Mouse (Mus musculus) forebrain, embryonic 11.5 days (tissue): Measurements from ENCODE around the gene Rev1. TPM values are rescaled to one million over a fixed set of nuclear protein-coding genes. Genes with fewer than 3 reads are reported as not detected.

Source experiments
- ATAC-seq: fragments of 200-750 bp; cut with Nextera tagmentation; replicated peaks from 2 replicates; pipeline ENCODE4 v1.8.0; 2017; ENCODE audit warnings: moderate TSS enrichment; ENCODE audit not compliant: low FRiP score
- DNase-seq: peaks from one replicate; pipeline ENCODE4 v3.0.0-alpha.2; 2017; ENCODE audit warnings: low spot score
- H3K27ac ChIP-seq: fragments of 300-500 bp; sonication (generic); 2 replicates; pipeline ENCODE4 v1.5.1; 2014; ENCODE audit warnings: low read depth, low read length
- H3K27me3 ChIP-seq: fragments of 300-500 bp; sonication (generic); 2 replicates; pipeline ENCODE4 v1.6.1; 2014; ENCODE audit warnings: mild to moderate bottlenecking, low read length, mixed read lengths; ENCODE audit not compliant: control insufficient read depth, insufficient read depth
- H3K36me3 ChIP-seq: fragments of 300-500 bp; sonication (generic); 2 replicates; pipeline ENCODE4 v1.6.1; 2014; ENCODE audit warnings: mild to moderate bottlenecking, low read length, moderate library complexity, mixed read lengths; ENCODE audit not compliant: control insufficient read depth, insufficient read depth
- H3K4me1 ChIP-seq: fragments of 300-500 bp; sonication (generic); replicated peaks from 2 replicates; pipeline ENCODE4 v1.6.1; 2014; ENCODE audit warnings: low read length, mixed read lengths; ENCODE audit not compliant: control insufficient read depth, insufficient read depth
- H3K4me2 ChIP-seq: fragments of 300-500 bp; sonication (generic); 2 replicates; pipeline ENCODE4 v1.6.1; 2014; ENCODE audit warnings: low read depth, mild to moderate bottlenecking, low read length, moderate library complexity, mixed read lengths; ENCODE audit not compliant: severe bottlenecking
- H3K4me3 ChIP-seq: fragments of 300-500 bp; sonication (generic); 2 replicates; pipeline ENCODE4 v1.5.1; 2014; ENCODE audit warnings: low read depth, low read length
- H3K9ac ChIP-seq: fragments of 300-500 bp; sonication (generic); 2 replicates; pipeline ENCODE4 v1.6.1; 2014; ENCODE audit warnings: low read length
- H3K9me3 ChIP-seq: fragments of 300-500 bp; sonication (generic); 2 replicates; pipeline ENCODE4 v1.6.1; 2016; ENCODE audit warnings: low read length, mixed read lengths; ENCODE audit not compliant: control insufficient read depth
- WGBS: fragments of 180-500 bp; shearing (Covaris S2); extraction: QIAGEN DNeasy Blood & Tissue Kit; methylation state at CpG from one replicate; pipeline ENCODE4 v1.1.7; 2014; 5-methylcytosine and 5-hydroxymethylcytosine counted together
- polyA plus RNA-seq: library from polyadenylated mRNA; unstranded; fragments of >200 nt; fragmentation: Nextera tagmentation; extraction: Ambion mirVana; gene quantifications from 2 replicates; pipeline ENCODE4 v1.2.1, GENCODE M21; 2014

The Rev1 gene
- polyA plus RNA-seq, 1 experiment from 2014 or later, result 44.0 TPM

- no peak for DNase-seq
- no peaks in the 10 kb centered on the region for H3K9me3 ChIP-seq
- peaks cover 11% of the 10 kb centered on the region; the same call in 1 of the 2 replicates for H3K36me3 ChIP-seq
- H3K4me1 ChIP-seq, result no peaks in the 10 kb centered on the region
- H3K4me3 ChIP-seq, result no peak overlapping the region
- no peak for ATAC-seq
- 80% methylated on average over 4 of the region's 4 CpGs for WGBS
- no peak overlapping the region for H3K27ac ChIP-seq
- H3K27me3 ChIP-seq, result no peaks in the 10 kb centered on the region
- no peak overlapping the region for H3K4me2 ChIP-seq
- no peak overlapping the region for H3K9ac ChIP-seq
Measured at GRCm38 (mm10) chr1:38049562-38049961, 80.0 kb downstream of the Rev1 start.

GRCm38 (mm10) chr1:38048121-38048520 is 81.5 kb downstream of the Rev1 start:
- no peaks in the 10 kb centered on the region for H3K9me3 ChIP-seq
- H3K9ac ChIP-seq, result no peak overlapping the region
- ATAC-seq (no peak), DNase-seq (no peak)
- no peak overlapping the region for H3K4me2 ChIP-seq
- 85% methylated on average over 3 of the region's 3 CpGs for WGBS
- no peak overlapping the region for H3K27ac ChIP-seq
- H3K4me3 ChIP-seq, result no peak overlapping the region
- H3K36me3 ChIP-seq, result peaks cover 11% of the 10 kb centered on the region; the same call in 1 of the 2 replicates
- no peaks in the 10 kb centered on the region for H3K27me3 ChIP-seq
- no peaks in the 10 kb centered on the region for H3K4me1 ChIP-seq

- no peaks in the 10 kb centered on the region for H3K27me3 ChIP-seq
- H3K4me1 ChIP-seq, result no peaks in the 10 kb centered on the region
- H3K9me3 ChIP-seq, result no peaks in the 10 kb centered on the region; the same call in 1 of the 2 replicates
- H3K9ac ChIP-seq, result no peak overlapping the region
- 99% methylated on average over 2 of the region's 2 CpGs for WGBS
- H3K36me3 ChIP-seq, result peaks cover 16% of the 10 kb centered on the region; the same call in 1 of the 2 replicates
- no peak for DNase-seq
- H3K4me3 ChIP-seq, result no peak overlapping the region
- ATAC-seq, result no peak
- no peak overlapping the region for H3K4me2 ChIP-seq
- H3K27ac ChIP-seq, result no peak overlapping the region
Measured at GRCm38 (mm10) chr1:38038898-38039297, 90.7 kb downstream of the Rev1 start.

- H3K36me3 ChIP-seq, result peaks cover 14% of the 10 kb centered on the region; the same call in 1 of the 2 replicates
- no peak overlapping the region for H3K4me2 ChIP-seq
- no peaks in the 10 kb centered on the region for H3K27me3 ChIP-seq
- H3K4me1 ChIP-seq, result no peaks in the 10 kb centered on the region
- DNase-seq, result no peak
- H3K4me3 ChIP-seq, result no peak overlapping the region
- no peak overlapping the region for H3K9ac ChIP-seq
- H3K27ac ChIP-seq, result no peak overlapping the region
- 93% methylated on average over 5 of the region's 5 CpGs for whole genome bisulfite sequencing
- no peaks in the 10 kb centered on the region; the same call in 1 of the 2 replicates for H3K9me3 ChIP-seq
- ATAC-seq, result no peak
Measured at GRCm38 (mm10) chr1:38037375-38037774, 92.2 kb downstream of the Rev1 start.

GRCm38 (mm10) chr1:38035521-38035920 is 94.1 kb downstream of the Rev1 start:
- H3K27me3 ChIP-seq, result no peaks in the 10 kb centered on the region
- ATAC-seq, result no peak
- no peaks in the 10 kb centered on the region for H3K9me3 ChIP-seq
- H3K4me3 ChIP-seq, result no peak overlapping the region
- no peak for DNase-seq
- H3K9ac ChIP-seq, result no peak overlapping the region
- no peak overlapping the region for H3K4me2 ChIP-seq
- no peaks in the 10 kb centered on the region for H3K4me1 ChIP-seq
- peaks cover 6% of the 10 kb centered on the region; the same call in 1 of the 2 replicates for H3K36me3 ChIP-seq
- no peak overlapping the region for H3K27ac ChIP-seq
- 93% methylated on average over 4 of the region's 4 CpGs for WGBS

GRCm38 (mm10) chr1:38031391-38031790 is 98.2 kb downstream of the Rev1 start:
- 94% methylated on average over 5 of the region's 5 CpGs for WGBS

GRCm38 (mm10) chr1:38027301-38027700 is 102.3 kb downstream of the Rev1 start:
- Histone ChIP-seq H3K27ac (no peak overlapping the region), H3K4me3 (no peak overlapping the region), H3K36me3 (no peaks in the 10 kb centered on the region; the same call in 1 of the 2 replicates), H3K9me3 (no peaks in the 10 kb centered on the region), H3K27me3 (no peaks in the 10 kb centered on the region), H3K9ac (no peak overlapping the region), H3K4me2 (no peak overlapping the region), H3K4me1 (no peaks in the 10 kb centered on the region)
- ATAC-seq, result no peak
- 94% methylated on average over 7 of the region's 7 CpGs for WGBS
- DNase-seq, result no peak

More at GRCm38 (mm10) chr1:38031391-38031790, 98.2 kb downstream of the Rev1 start:
- no peak overlapping the region for H3K9ac ChIP-seq
- no peaks in the 10 kb centered on the region for H3K4me1 ChIP-seq
- H3K27me3 ChIP-seq, result no peaks in the 10 kb centered on the region
- 0 out of 2 replicates have a peak, but pooled peaks cover 4% of the 10 kb centered on the region for H3K36me3 ChIP-seq
- no peaks in the 10 kb centered on the region for H3K9me3 ChIP-seq
- H3K4me3 ChIP-seq, result no peak overlapping the region
- DNase-seq (no peak), ATAC-seq (no peak)
- no peak overlapping the region for H3K4me2 ChIP-seq
- H3K27ac ChIP-seq, result no peak overlapping the region

- Histone ChIP-seq H3K9ac (no peak overlapping the region), H3K36me3 (no peaks in the 10 kb centered on the region; the same call in 1 of the 2 replicates), H3K27me3 (no peaks in the 10 kb centered on the region), H3K4me2 (no peak overlapping the region), H3K9me3 (no peaks in the 10 kb centered on the region), H3K27ac (no peak overlapping the region), H3K4me3 (no peak overlapping the region), H3K4me1 (no peaks in the 10 kb centered on the region)
- 93% methylated on average over 2 of the region's 2 CpGs for WGBS
- no peak for DNase-seq
- no peak for ATAC-seq
Measured at GRCm38 (mm10) chr1:38014551-38015203, 114.9 kb downstream of the Rev1 start.

- Histone ChIP-seq H3K27me3 (no peaks in the 10 kb centered on the region), H3K4me1 (no peaks in the 10 kb centered on the region), H3K4me3 (no peak overlapping the region), H3K9ac (no peak overlapping the region), H3K9me3 (no peaks in the 10 kb centered on the region), H3K27ac (no peak overlapping the region), H3K4me2 (no peak overlapping the region), H3K36me3 (no peaks in the 10 kb centered on the region)
- ATAC-seq, result no peak
- DNase-seq, result no peak
Measured at GRCm38 (mm10) chr1:38012509-38012908, 117.1 kb downstream of the Rev1 start.
